Mouse (Mus musculus) heart, postnatal 14 days (tissue): ENCODE data around the gene Tmem181a. TPM values are rescaled to one million over a fixed set of nuclear protein-coding genes. Genes with fewer than 3 reads are reported as not detected.
"Not testable (repeated sequence)": the region's sequence is repeated elsewhere in the genome, so short reads cannot be mapped to it uniquely, and the experiment has no call there.

Experiments
- DNase-seq, 2 experiments: peaks; one replicate each; pipeline ENCODE4 v3.0.0; 2021 to 2022
- intact Hi-C: fragments of 180-260 bp; cut with DNase I; formaldehyde crosslinking; loops from one replicate; pipeline ENCODE4 v1.15.1; 2025
- long read RNA-seq, 2 experiments: library from polyadenylated mRNA; stranded (forward); transcript quantifications; one replicate each; pipeline ENCODE4 v2.0.0; 2021
- total RNA-seq, 2 experiments: library from RNA; stranded (reverse); gene quantifications; 2 replicates each; pipeline ENCODE4 v1.2.3; 2021

The Tmem181a gene
- total RNA-seq, result 1 to 10 TPM; 9.8 to 9.9 TPM
- long read RNA-seq, experiment 1, full-length matches to known transcripts, result 10 of 13 reads
- long read RNA-seq, experiment 1, partial matches to known transcripts, result 0 of 13 reads
- long read RNA-seq, experiment 1, other reads (novel, unspliced or antisense), result 3 of 13 reads
- long read RNA-seq, experiment 2, full-length matches to known transcripts, result 8 of 11 reads
- long read RNA-seq, experiment 2, partial matches to known transcripts, result 0 of 11 reads
- long read RNA-seq, experiment 2, other reads (novel, unspliced or antisense), result 3 of 11 reads

GRCm38 (mm10) chr17:6256400-6257069, at the start of gene Tmem181a:
Gene Tmem181a (plus strand): TSS chr17:6256860.
- DNase-seq, intact Hi-C loops: not testable (repeated sequence)

- peak in 1 of 2 experiments; percentile 42 for DNase-seq
Measured at GRCm38 (mm10) chr17:6211721-6212120, 44.9 kb upstream of the Tmem181a start.

GRCm38 (mm10) chr17:6215640-6216039, 41.0 kb upstream of the Tmem181a start:
- intact Hi-C loops, result loop anchor here (5.0 kb wide), 1 partner anchor 108 kb away; the partner anchor contains the start of gene Tulp4
- DNase-seq, result no peak

More at GRCm38 (mm10) chr17:6211721-6212120, 44.9 kb upstream of the Tmem181a start:
- intact Hi-C loops, result no loop called here

GRCm38 (mm10) chr17:6216514-6216913, 40.1 kb upstream of the Tmem181a start:
- no peak for DNase-seq
- intact Hi-C loops, result loop anchor here (5.0 kb wide), 1 partner anchor 109 kb away; the partner anchor contains the start of gene Tulp4

- DNase-seq, intact Hi-C loops: not testable (repeated sequence)
Measured at GRCm38 (mm10) chr17:6232633-6233032, 24.0 kb upstream of the Tmem181a start.

GRCm38 (mm10) chr17:6251298-6251697, 5.4 kb upstream of the Tmem181a start:
- intact Hi-C loops, DNase-seq: not testable (repeated sequence)

- DNase-seq, intact Hi-C loops: not testable (repeated sequence)
Measured at GRCm38 (mm10) chr17:6257070-6257456, 403 bp downstream of the Tmem181a start.

GRCm38 (mm10) chr17:6269876-6270831, 13.5 kb downstream of the Tmem181a start:
- intact Hi-C loops, result loop anchor here (5.0 kb wide), 1 partner anchor 163 kb away; the partner anchor contains the start of gene Tulp4
- peak; percentile 34 for DNase-seq

GRCm38 (mm10) chr17:6270840-6271239, 14.2 kb downstream of the Tmem181a start:
- intact Hi-C loops, result loop anchor here (5.0 kb wide), 1 partner anchor 164 kb away; the partner anchor contains the start of gene Tulp4
- not testable (repeated sequence) for DNase-seq

- DNase-seq, result not testable (repeated sequence)
- intact Hi-C loops, result loop anchor here (5.0 kb wide), 1 partner anchor 165 kb away; the partner anchor contains the start of gene Tulp4
Measured at GRCm38 (mm10) chr17:6271970-6272369, 15.3 kb downstream of the Tmem181a start.

- intact Hi-C loops, result loop anchor here (5.0 kb wide), 1 partner anchor 167 kb away; the partner anchor contains the start of gene Tulp4
- DNase-seq, result not testable (repeated sequence)
Measured at GRCm38 (mm10) chr17:6274693-6275092, 18.0 kb downstream of the Tmem181a start.

GRCm38 (mm10) chr17:6279205-6279604, 22.5 kb downstream of the Tmem181a start:
- DNase-seq, result not testable (repeated sequence)

GRCm38 (mm10) chr17:6279772-6280171, 23.1 kb downstream of the Tmem181a start:
- DNase-seq, intact Hi-C loops: not testable (repeated sequence)

More at GRCm38 (mm10) chr17:6279205-6279604, 22.5 kb downstream of the Tmem181a start:
- intact Hi-C loops, result not testable (repeated sequence)

- intact Hi-C loops, DNase-seq: not testable (repeated sequence)
Measured at GRCm38 (mm10) chr17:6280513-6280912, 23.9 kb downstream of the Tmem181a start.

GRCm38 (mm10) chr17:6283137-6283536, 26.5 kb downstream of the Tmem181a start:
- DNase-seq, intact Hi-C loops: not testable (repeated sequence)

GRCm38 (mm10) chr17:6286169-6286568, 29.5 kb downstream of the Tmem181a start:
- DNase-seq, intact Hi-C loops: not testable (repeated sequence)

GRCm38 (mm10) chr17:6289045-6289444, 32.4 kb downstream of the Tmem181a start:
- DNase-seq, intact Hi-C loops: not testable (repeated sequence)

- DNase-seq, intact Hi-C loops: not testable (repeated sequence)
Measured at GRCm38 (mm10) chr17:6293882-6294281, 37.2 kb downstream of the Tmem181a start.

- intact Hi-C loops, DNase-seq: not testable (repeated sequence)
Measured at GRCm38 (mm10) chr17:6297060-6297795, 40.6 kb downstream of the Tmem181a start.
